Comparison of ENCODE assay signal across 15 mouse cellular contexts in genomic region chr17:85870406-85870805, GRCm38 (mm10).
A peak's percentile ranks its signal among the peaks of the same experiment; 100 is the strongest.
DNase-seq lines count a peak whose midpoint lies in the region; ATAC-seq lines count a peak whose summit lies in the region.
"Had no signal": no experiment of that assay in that cellular context is flagged by ENCODE, and none has a peak within 500 bp of the region (broad histone marks: within the 10 kb centered on the region; RNA-seq: fewer than 3 reads in every experiment).

No protein-coding gene starts in this region.

- peaks cover 19% of the 10 kb centered on the region for H3K4me1 ChIP-seq in neural tube, embryonic 15.5 days
- peaks cover 50% of the 10 kb centered on the region for H3K4me1 ChIP-seq in embryonic facial prominence, embryonic 14.5 days (ENCODE audit: control insufficient read depth, insufficient read depth, low read length)
- H3K4me1 ChIP-seq in lung, embryonic 15.5 days, result peaks cover 31% of the 10 kb centered on the region

- WGBS in neural tube, embryonic 15.5 days, result 79% methylated on average over 8 of the region's 8 CpGs
- 24% methylated on average over 8 of the region's 8 CpGs for WGBS in embryonic facial prominence, embryonic 14.5 days
- WGBS in lung, embryonic 15.5 days, result 36% methylated on average over 8 of the region's 8 CpGs

- no peak for ATAC-seq in neural tube, embryonic 15.5 days (ENCODE audit: low FRiP score)
- ATAC-seq in embryonic facial prominence, embryonic 14.5 days (ENCODE audit: low read depth), result peak; percentile 20; the same call in 1 of the 2 replicates
- ATAC-seq in lung, embryonic 15.5 days (ENCODE audit: borderline replicate concordance, extremely low read depth, low FRiP score, low TSS enrichment), result peak; percentile 49; the same call in 1 of the 2 replicates
- ATAC-seq: CD4-positive, CD25-positive, alpha-beta regulatory T cell, adult 4 months; forebrain, embryonic 14.5 days had no signal

- H3K4me2 ChIP-seq in neural tube, embryonic 15.5 days, result no peak overlapping the region
- no peak overlapping the region for H3K4me2 ChIP-seq in embryonic facial prominence, embryonic 14.5 days (ENCODE audit: low read depth, low read length)
- peak overlapping the region; percentile 6; the same call in 1 of the 2 replicates for H3K4me2 ChIP-seq in lung, embryonic 15.5 days
- H3K4me2 ChIP-seq: hindbrain, embryonic 14.5 days; liver, embryonic 13.5 days had no signal

- H3K9me3 ChIP-seq in neural tube, embryonic 15.5 days (replicated peaks), result no peaks in the 10 kb centered on the region
- H3K9me3 ChIP-seq in embryonic facial prominence, embryonic 14.5 days (ENCODE audit: control insufficient read depth, low read length), result no peaks in the 10 kb centered on the region
- H3K9me3 ChIP-seq in lung, embryonic 15.5 days, result no peaks in the 10 kb centered on the region
- H3K9me3 ChIP-seq: liver, embryonic 13.5 days had no signal

- 0 out of 2 replicates have a peak, but pooled peaks cover 8% of the 10 kb centered on the region for H3K27me3 ChIP-seq in neural tube, embryonic 15.5 days (replicated peaks)
- no peaks in the 10 kb centered on the region for H3K27me3 ChIP-seq in embryonic facial prominence, embryonic 14.5 days (replicated peaks; ENCODE audit: control insufficient read depth, insufficient read depth, low read length)
- peaks cover 44% of the 10 kb centered on the region for H3K27me3 ChIP-seq in lung, embryonic 15.5 days

- no peak overlapping the region for H3K4me3 ChIP-seq in neural tube, embryonic 15.5 days (replicated peaks)
- no peak overlapping the region for H3K4me3 ChIP-seq in embryonic facial prominence, embryonic 14.5 days (ENCODE audit: low read depth, low read length)
- H3K4me3 ChIP-seq in lung, embryonic 15.5 days, result no peak overlapping the region
- H3K4me3 ChIP-seq: liver, embryonic 13.5 days had no signal

- no peak overlapping the region for H3K9ac ChIP-seq in neural tube, embryonic 15.5 days (replicated peaks)
- 0 out of 2 replicates have a peak overlapping the region, but pooled peaks have one; percentile 28 for H3K9ac ChIP-seq in embryonic facial prominence, embryonic 14.5 days (ENCODE audit: low read depth, low read length)
- no peak overlapping the region for H3K9ac ChIP-seq in lung, embryonic 15.5 days
- H3K9ac ChIP-seq: hindbrain, embryonic 14.5 days; liver, embryonic 13.5 days had no signal

- DNase-seq in neural tube, embryonic 10.5 days (ENCODE audit: extremely low spot score, low spot score), result peak; percentile 42
- DNase-seq in embryonic facial prominence, embryonic 14.5 days (ENCODE audit: low spot score), result peak; percentile 76
- DNase-seq in gastrocnemius, postnatal 25 days, result no peak
- no peak for DNase-seq in testis, postnatal 14 days (ENCODE audit: low spot score)
- DNase-seq in urinary bladder, postnatal 25 days (ENCODE audit: low spot score), result no peak
- DNase-seq: adrenal gland, postnatal 10 days; cerebellum, adult 8-10 months; heart, adult 11 months; kidney, adult 2 months; liver, embryonic 13.5 days had no signal

- no peak overlapping the region for H3K27ac ChIP-seq in neural tube, embryonic 15.5 days (replicated peaks)
- peak overlapping the region; percentile 82 for H3K27ac ChIP-seq in embryonic facial prominence, embryonic 14.5 days (replicated peaks; ENCODE audit: low read depth, low read length)
- peak overlapping the region; percentile 68 for H3K27ac ChIP-seq in lung, embryonic 15.5 days
- H3K27ac ChIP-seq: hindbrain, embryonic 14.5 days; liver, embryonic 13.5 days had no signal

- H3K36me3 ChIP-seq in neural tube, embryonic 15.5 days, result no peaks in the 10 kb centered on the region
- H3K36me3 ChIP-seq in embryonic facial prominence, embryonic 14.5 days (ENCODE audit: control insufficient read depth, insufficient read depth, low read length), result no peaks in the 10 kb centered on the region
- no peaks in the 10 kb centered on the region for H3K36me3 ChIP-seq in lung, embryonic 15.5 days
- H3K36me3 ChIP-seq: liver, embryonic 13.5 days had no signal

Comparison
In these comparisons a context has a peak if more than half of its experiments do, and no peak if none do; other contexts are left out.
1. DNase-seq: peak in neural tube, embryonic 10.5 days (single experiment) and embryonic facial prominence, embryonic 14.5 days (single experiment); none in gastrocnemius, postnatal 25 days (single experiment), testis, postnatal 14 days (single experiment) and urinary bladder, postnatal 25 days (single experiment).